Mouse (Mus musculus) urinary bladder, postnatal 4 days (tissue): Measurements from ENCODE around the gene Apobec1.
"Not testable (repeated sequence)": the region's sequence is repeated elsewhere in the genome, so short reads cannot be mapped to it uniquely, and the experiment has no call there.

Experiments used
- DNase-seq, 2 experiments: peaks; one replicate each; pipeline ENCODE4 v3.0.0; 2021 to 2022; ENCODE audit warnings: low spot score in 2 of 2

The Apobec1 gene

GRCm38 (mm10) chr6:122560427-122560826 lies 41.8 kb downstream of the Apobec1 start:
- DNase-seq = peak; percentile 49 to 81

- peak in 1 of 2 experiments; percentile 67 for DNase-seq
These were observed 45.2 kb downstream of the Apobec1 start for GRCm38 (mm10) chr6:122556959-122557561.

DNA sequence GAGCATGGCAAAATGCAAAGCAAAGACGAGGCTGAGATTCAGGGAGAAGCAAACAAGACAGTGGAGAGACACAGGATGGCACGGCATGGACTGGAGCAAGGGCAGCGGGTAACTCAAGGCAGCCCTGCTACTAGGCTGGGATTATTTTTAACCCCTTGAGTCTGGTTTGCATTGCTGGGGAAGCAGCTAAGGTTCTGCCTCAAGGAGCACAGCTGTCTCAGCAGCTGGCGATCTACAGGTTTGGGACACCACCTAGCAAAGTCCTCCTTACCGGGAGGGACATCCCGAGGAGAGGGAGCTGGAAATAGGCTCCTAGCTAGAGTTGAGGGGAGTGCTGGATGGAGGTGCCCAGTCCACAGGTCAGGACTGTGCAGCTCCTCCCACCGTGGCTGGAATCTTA lies 47.0 kb downstream of the Apobec1 start:
- DNase-seq = no peak

- DNase-seq = no peak
These were observed 48.1 kb downstream of the Apobec1 start for GRCm38 (mm10) chr6:122554102-122554501.

DNA sequence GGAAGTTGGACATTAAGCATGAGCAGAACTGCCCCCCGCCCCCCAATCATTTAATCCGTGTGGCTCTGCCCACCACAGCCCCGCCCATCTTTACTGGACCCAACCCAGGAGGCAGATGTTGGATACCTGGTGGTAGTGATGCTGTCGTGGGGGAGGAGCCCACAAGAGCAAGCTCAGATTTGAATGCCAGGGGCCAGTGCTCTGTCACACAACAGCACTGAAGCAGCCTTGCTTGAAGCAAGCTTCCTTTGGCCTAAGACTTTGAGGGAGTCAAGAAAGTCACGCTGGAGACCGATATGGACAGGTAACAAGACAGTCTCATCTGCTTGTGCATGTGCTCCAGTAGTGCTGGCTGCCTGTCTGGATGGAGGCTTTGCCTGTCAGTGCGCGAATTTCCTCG lies 48.6 kb downstream of the Apobec1 start, which contains the start of gene Aicda:
Gene Aicda (plus strand): TSS at position 196 of the 400 bp plus-strand sequence.
- DNase-seq = no peak

DNA sequence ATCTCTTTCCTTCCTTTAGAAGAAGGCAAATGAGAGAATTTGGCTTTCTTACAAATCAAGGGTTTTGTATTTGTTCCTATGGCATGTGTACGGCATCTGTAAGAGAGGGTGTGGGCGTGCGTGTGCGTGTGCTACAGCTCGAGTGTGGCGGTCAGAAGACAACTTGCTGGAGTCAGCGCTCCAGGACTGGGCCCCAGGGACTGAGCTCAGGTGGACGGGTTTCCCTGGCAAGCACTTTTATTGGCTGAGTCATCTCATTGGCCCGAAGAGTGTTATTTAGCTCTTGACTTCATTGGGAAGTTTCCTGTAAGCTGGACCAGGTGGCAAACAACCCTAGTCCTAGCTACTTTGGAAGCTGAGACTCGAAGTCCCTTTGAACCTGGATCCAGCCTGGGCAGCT lies 56.3 kb downstream of the Apobec1 start:
- DNase-seq = no peak

- no peak for DNase-seq
These were observed 56.9 kb downstream of the Apobec1 start for GRCm38 (mm10) chr6:122545289-122545882.

DNA sequence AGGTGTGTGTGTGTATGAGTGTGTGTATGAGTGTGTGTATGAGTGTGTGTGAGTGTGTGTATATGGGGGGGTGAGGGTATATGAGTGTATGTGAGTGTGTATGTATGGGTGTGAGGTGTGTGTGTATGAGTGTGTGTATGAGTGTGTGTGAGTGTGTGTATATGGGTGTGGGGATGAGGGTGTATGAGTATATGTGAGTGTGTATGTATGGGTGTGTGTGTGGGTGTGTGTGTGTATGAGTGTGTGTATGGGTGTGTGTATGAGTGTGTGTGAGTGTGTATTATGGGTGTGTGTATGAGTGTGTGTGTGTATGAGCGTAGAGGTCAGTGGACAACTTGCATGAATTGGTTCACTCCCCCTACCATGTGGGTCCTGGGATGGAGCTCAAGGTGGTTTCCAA lies 57.6 kb downstream of the Apobec1 start:
- no peak for DNase-seq

- no peak for DNase-seq
These were observed 58.7 kb downstream of the Apobec1 start for GRCm38 (mm10) chr6:122543574-122543973.

DNA sequence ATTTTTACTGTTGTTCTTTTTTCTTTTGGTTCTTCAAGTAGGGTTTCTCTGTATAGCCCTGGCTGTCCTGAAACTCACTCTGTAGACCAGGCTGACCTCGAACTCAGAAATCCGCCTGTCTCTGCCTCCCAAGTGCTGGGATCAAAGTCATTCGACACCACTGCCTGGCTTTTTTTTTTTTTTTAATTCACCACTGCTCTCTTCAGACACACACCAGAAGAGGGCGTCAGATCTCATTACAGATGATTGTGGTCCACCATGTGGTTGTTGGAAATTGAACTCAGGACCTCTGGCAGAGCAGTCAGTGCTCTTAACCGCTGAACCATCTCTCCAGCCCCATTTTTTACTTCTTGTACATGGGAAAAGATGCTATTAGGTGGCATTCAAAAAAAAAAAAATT lies 59.8 kb downstream of the Apobec1 start:
- DNase-seq = not testable (repeated sequence)

GRCm38 (mm10) chr6:122539564-122539963 lies 62.7 kb downstream of the Apobec1 start:
- no peak for DNase-seq

- no peak for DNase-seq
These were observed 68.2 kb downstream of the Apobec1 start for GRCm38 (mm10) chr6:122534032-122534431.

DNA sequence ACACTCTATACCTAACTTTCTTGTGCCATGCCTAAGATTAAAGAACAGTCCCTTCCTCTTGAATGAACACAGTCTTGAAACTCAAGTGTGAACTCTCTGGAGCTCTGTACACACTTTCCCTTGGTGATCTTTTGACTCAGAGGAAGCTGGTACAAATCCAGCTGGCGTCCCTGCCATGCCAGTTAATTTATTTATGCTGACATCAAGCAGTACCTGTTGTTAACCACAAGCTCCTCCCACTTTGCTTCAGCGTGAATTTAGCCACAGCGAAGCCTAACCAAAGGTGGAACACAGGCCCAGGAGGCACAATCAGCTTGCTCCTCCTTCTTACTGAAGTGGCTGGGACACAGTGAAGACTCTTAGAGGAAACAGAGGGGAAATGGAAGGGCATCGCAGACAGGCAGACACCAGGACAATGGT lies 69.4 kb downstream of the Apobec1 start:
- no peak for DNase-seq

GRCm38 (mm10) chr6:122531466-122532174 lies 70.6 kb downstream of the Apobec1 start:
- DNase-seq = no peak

- no peak for DNase-seq
These were observed 74.1 kb downstream of the Apobec1 start for GRCm38 (mm10) chr6:122528136-122528535.
